Mouse (Mus musculus) brain, embryonic 14.5 days (tissue): ENCODE measurements at regions not wholly inside any gene's neighbourhood (a gene's known extent, or its start where the extent isn't known, plus 50 kb on each side); places are given as distances from the start of the nearest gene placed in this dataset.

Experiments
- DNase-seq: peaks from one replicate; pipeline ENCODE4 v3.0.0-alpha.2; 2011; ENCODE audit warnings: low read depth
- CTCF ChIP-seq: fragments of 200-500 bp; IDR thresholded peaks from 2 replicates; pipeline ENCODE4 v1.5.1; 2012; ENCODE audit warnings: inconsistent platforms, mild to moderate bottlenecking, moderate library complexity, borderline replicate concordance; ENCODE audit not compliant: insufficient read depth, insufficient read length; ENCODE audit errors: extremely low read depth
- POLR2A ChIP-seq: fragments of 200-500 bp; IDR thresholded peaks from 2 replicates; pipeline ENCODE4 v1.6.1; 2012; ENCODE audit warnings: mild to moderate bottlenecking, inconsistent platforms, borderline replicate concordance; ENCODE audit not compliant: poor library complexity, insufficient read depth, insufficient read length, severe bottlenecking; ENCODE audit errors: extremely low read depth

DNA sequence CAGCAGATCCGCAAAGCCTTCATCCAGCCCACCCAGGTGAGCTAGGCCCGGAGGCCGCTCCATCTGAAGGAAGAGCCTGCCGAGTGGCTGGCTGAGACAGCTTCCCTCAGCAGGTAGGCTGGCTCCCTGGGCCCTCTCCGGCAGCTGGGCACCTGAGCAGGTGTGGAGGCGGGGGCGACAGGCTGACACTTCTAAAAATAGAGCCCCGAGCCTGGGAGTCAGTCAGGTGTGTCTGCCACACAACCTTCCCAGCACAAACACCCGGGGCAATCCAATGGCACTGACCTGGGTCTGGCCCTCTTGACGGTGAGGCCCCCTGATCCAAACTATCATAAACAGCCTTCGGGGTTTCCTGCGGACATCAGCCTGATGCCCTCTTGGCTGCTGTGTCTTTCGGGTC is 58.5 kb downstream of the Zfp36l2 start:
- no peak for TF ChIP-seq CTCF
- no peak for DNase-seq

DNA sequence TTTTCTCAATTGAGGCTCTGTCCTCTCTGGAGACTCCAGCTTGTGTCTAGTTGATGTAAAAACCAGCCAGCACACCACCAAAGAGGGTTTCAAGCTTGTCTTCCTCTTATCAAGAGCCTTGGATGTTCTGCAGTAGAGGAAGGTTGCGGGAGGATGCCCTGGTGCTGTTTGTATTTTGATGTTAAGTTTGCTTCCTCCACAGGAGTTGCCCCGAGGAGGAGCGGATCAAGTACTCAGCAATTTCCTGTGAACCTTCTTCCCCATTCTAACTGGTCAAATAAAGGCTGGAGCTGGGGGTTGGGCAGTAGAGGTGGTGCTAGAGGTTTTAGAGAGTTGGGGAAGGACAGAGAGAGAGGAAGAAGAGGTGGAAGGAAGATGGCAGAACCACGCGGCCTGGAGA is 59.5 kb downstream of the Zfp36l2 start:
- no peak for DNase-seq

DNA sequence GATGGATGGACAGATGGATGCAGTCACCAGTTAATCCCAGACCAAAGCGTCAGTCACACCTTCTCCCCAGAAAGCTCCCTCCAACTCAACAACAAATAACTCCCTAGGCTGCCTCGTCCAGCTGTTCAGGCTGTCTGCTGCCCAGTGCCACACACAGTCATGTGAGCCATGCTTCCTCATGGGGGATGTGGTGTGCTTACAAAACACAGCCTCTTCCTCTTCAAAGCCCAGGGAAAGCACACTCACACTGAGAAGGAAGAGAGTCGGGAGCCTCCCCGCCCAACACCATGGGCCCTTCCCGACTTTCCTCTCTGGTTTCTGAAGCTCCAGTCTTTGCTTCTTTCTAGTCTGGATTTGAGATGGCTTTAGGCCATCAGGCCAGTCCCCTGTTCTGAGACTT is 61.6 kb downstream of the Zfp36l2 start:
- TF ChIP-seq POLR2A (no peak), CTCF (no peak)
- DNase-seq, result no peak

More for the DNA sequence above, 59.5 kb downstream of the Zfp36l2 start:
- no peak for TF ChIP-seq CTCF
- TF ChIP-seq POLR2A, result no peak

DNA sequence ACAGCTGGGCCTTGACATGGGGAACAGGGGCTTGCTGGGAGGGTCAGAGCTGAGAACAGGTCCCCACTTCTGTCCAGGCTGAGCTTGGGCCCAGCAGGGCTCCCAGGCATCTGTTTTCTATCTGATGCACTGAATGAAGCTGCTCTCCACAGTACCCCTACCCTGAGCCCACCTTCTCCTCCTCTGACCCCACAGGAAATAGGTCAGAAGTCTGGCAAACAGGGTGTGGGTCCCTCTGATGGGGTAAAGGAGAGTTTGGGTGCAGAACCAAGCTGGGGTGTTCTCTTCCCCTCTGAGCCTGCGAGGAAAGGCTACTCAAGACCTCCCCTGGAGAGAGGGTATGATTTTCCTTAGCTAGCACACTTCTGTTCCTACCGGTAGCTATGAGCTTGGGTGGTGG is 64.6 kb downstream of the Zfp36l2 start:
- no peak for TF ChIP-seq POLR2A
- TF ChIP-seq CTCF, result no peak
- DNase-seq, result no peak

DNA sequence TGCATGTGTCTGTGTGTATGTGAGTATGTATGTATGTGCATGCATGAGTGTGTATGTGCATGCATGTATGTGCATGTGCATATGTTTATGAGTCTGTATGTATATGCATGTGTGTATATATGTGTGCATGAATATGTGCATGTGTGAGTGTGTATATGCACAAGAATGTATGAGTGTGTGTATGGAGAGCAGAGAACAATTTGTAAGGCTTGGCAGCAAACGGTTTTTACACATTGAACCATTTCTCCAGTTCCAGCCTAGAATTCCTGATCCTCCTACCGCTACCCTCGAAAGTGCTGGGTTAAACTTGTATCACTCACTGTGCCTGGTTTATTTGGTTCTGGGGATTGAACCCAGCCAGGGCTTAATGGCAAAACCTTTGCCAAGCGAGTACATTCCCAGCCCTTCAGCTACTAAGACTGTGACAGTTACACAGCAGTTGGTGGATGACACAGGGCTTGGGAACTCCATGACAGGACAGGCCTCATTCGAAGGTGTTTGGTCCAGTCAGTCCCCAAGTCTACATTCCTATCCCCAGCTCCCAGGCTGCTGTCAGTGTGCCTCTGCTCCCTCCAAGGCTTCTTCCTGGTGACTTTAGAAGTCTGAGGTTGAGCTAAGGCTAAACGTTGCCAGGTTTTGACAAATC is 65.1 kb downstream of the Zfp36l2 start:
- DNase-seq, result no peak
- TF ChIP-seq CTCF, result no peak
- TF ChIP-seq POLR2A, result no peak

DNA sequence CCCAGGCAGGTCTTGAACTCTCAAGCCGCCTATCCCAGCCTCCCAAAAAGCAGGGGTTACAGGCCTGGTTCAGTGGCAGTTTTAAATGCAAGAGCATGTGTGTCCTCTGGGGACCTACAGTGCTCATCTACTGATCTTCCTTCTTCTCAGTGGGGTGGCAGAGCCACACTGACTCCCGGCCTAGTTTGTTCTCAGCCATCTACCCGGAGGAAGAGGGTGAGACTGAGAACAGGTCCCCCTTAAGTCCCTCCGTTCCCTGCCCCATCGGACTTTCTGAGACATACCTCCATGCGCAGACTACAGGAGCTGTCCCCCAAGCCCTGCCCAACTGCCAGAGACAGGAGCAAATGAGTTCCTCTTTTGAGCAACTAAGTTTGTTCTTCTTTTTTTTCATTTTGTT is 66.5 kb downstream of the Zfp36l2 start:
- TF ChIP-seq CTCF (no peak), POLR2A (no peak)
- no peak for DNase-seq

DNA sequence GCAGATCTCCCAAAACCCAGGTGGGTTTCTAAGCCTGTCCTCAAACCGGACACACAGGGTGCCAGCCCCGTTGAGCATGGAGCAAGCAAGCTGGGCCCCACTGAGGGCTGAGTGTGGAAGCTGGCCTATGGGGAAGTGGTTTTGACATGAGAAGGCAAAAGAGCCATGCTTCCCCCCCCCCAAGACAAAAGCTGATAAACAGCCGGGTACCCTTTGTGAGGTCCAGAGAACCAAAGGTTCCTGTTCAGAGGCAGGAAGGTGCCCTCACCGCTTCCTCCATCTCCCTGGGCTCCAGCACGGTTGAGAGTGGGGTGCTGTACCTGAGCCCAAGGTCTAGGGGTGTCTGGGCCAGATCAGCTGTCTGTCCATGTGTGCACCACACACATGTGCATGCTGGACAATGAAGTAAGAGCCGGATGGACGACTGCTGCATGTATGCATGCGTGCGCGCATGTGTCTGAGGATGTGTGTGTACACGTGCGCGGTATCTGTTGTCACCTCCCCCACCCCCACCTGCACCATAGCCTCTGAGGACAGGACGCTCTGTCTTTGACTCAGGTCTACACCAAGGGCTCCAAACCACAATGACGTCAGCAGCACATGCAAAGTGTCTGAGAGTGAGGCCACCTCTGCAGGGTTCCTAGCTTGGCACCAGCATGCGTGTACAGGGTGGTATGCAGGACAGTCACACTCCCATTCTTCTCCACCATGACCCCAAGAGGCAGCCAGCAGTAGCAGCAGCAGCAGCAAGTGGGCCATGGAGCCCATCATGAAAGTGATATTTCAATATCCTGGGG is 68.3 kb downstream of the Zfp36l2 start:
- no peak for DNase-seq

DNA sequence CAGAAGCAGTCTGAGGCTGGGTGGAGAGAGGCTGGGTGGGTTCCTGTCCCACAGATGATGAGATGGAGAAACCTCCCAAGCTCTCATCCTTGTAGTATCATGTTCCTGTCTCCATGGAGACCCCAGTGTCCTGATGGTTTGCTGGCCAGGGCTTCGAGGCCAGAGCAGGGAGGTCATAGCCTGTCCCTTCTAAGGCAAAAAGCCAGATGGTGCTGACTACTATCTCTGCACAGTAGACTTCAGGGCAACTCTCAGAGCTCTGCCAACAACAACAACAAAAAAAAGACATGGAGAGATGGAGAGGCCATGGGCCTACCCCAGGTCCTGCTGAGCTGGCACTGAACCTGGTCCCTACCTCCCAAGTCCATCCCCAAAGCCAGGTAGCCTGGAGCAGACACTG is 69.0 kb downstream of the Zfp36l2 start:
- no peak for TF ChIP-seq CTCF
- TF ChIP-seq POLR2A, result no peak
- no peak for DNase-seq

More for the DNA sequence above, 68.3 kb downstream of the Zfp36l2 start:
- TF ChIP-seq POLR2A (no peak), CTCF (no peak)

DNA sequence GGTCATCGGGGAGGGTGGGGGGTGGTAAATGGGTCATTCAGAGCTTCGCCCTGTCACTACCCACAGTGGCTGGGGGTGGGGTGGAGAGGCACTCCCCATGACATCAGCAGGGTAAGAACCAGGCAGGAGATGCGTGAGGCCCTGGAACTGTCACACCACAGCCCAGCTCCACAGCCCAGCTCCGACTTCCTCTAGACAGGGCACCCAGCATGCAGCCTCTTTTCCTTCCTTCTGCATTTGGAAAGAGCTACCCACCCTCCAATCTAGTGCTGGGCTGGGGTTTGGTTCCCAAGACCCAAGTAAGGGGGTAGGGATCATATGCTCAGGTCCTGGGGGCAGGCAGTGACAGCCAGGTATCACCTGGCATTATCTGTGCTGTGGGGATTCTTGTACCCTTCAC is 69.5 kb downstream of the Zfp36l2 start:
- no peak for DNase-seq
- TF ChIP-seq POLR2A (no peak), CTCF (no peak)

DNA sequence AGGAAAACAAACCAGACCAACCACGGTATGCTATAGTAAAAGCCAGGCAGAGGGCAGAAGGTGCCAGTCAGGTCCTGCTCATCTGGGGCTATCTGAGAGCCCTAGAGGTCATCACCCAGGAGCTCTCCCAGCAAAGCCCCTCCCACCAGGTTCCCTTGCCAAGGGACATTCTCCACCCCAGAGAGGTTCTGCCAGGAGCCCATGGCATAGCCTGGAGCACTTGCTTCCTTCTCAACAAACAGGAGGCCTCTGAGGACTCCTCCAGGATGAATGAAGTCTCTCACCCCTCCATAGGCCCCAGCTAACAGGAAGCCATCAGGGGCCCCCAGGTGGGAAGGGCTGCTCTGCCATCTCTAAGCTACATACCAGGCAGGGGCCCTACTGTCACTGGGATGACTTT is 70.0 kb downstream of the Zfp36l2 start:
- TF ChIP-seq POLR2A, result no peak
- TF ChIP-seq CTCF, result no peak
- no peak for DNase-seq

DNA sequence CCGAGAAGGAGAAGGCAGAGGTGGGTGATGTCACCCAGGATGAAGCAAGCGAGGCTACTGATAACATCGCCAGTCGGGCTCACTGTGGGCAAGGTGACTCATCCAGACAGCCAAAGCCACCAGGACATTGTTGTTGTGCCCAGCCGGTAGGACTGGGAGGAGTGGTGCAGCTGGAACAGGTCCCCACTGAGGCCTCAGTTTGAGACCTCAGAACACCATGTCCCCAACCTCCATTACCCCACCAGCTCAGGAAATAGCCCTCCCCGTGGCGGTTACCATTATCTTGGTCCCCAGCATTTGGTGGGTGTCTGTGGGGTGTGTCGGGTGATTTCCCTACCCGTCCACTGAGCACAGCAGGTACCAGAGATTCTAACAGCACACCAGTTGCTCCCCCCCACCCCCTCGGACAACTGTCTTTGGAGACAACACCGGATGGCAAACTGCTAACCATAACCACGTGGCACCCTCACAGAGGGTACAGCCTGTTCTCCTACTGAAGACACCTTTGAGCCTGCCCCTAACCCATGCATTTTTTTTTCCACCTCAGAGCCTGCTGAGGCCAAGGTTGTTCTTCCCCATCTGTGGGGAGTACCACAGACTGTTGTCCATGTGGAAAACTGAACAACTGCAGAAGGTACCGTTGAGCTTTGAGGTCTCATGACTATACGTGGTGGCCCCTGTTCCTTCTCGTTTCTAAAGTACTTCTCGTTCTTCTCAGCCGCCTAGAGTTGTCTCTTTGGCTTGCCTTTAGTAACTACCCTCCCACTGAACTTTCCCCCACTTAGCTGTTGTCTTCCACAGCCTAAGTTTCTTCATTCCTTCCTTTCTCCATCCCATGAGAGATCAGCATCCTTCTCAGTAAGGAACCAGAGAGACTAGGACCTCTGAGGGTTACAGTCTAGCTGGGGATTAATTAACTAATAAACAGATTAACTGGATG is 71.1 kb downstream of the Zfp36l2 start:
- TF ChIP-seq POLR2A, result no peak
- DNase-seq, result no peak

DNA sequence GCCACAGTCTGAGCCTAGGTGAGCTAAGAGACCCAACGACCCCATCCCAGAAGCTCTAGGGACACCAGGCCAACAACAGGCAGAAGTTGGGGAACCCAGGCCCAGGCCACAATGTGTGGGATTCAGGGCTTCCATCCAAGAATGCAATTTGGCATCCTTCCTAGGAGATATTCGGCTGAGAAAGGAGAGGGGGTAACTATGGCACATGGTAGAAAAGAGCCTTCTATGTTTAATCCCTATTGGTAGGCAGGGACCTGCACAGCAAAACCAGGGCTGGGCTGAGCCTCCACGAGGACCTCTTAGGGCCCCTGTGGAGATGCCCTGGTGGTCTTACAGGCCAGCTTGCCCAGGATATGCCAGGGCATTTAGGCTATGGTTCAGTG is 71.8 kb downstream of the Zfp36l2 start:
- DNase-seq, result peak; percentile 75
- TF ChIP-seq CTCF, result no peak
- no peak for TF ChIP-seq POLR2A

DNA sequence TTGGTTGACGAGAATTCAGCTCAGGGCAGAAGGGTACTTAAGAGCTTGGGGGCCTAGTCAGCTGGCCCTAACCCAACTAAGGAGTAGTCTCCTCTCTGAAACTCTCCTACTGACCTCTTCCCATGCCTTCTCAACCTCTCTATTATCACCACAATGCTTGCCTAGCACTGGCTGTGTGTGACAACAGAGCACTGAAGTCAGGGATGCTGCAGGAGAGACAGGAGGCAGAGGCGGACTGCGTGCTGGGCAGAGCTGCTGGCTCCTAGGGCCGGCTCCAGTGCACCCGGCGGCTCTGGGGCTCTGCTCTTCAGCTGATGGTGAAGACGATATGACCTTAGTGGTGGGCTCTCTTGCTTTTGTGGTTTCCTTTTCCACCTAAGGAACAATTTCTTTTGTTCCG is 72.6 kb downstream of the Zfp36l2 start:
- TF ChIP-seq POLR2A, result no peak
- TF ChIP-seq CTCF, result no peak
- DNase-seq, result no peak
